Mouse (Mus musculus) liver, postnatal 0 days (tissue): ENCODE results near the gene Psen2.

Source experiments
- CTCF ChIP-seq: sonication (generic); IDR thresholded peaks from 2 replicates; pipeline ENCODE4 v1.5.1; 2016; ENCODE audit warnings: antibody characterized with exemption, low read depth
- EP300 ChIP-seq: IDR thresholded peaks from 2 replicates; pipeline ENCODE4 v1.6.1; 2016; ENCODE audit warnings: antibody characterized with exemption, low read depth, mild to moderate bottlenecking

- no peak for TF ChIP-seq EP300
- TF ChIP-seq CTCF = no peak
Measured at GRCm38 (mm10) chr1:180229906-180230305, 33.3 kb downstream of the Psen2 start.
